Comparison of ENCODE assay signal across 8 mouse cellular contexts in genomic region chr5:131548932-131549563, GRCm38 (mm10).
DNase-seq lines count a peak whose midpoint lies in the region; ATAC-seq and TF ChIP-seq lines count a peak whose summit lies in the region.
"Had no signal": no experiment of that assay in that cellular context is flagged by ENCODE, and none has a peak within 500 bp of the region (broad histone marks: within the 10 kb centered on the region; RNA-seq: fewer than 3 reads in every experiment).

No protein-coding gene starts in this region.

- peaks cover 5% of the 10 kb centered on the region; the same call in 1 of the 2 replicates for H3K4me1 ChIP-seq in lung, embryonic 14.5 days (ENCODE audit: insufficient read depth)
- H3K4me1 ChIP-seq in forebrain, embryonic 14.5 days (ENCODE audit: control insufficient read depth, insufficient read depth, low read length) = peaks cover 17% of the 10 kb centered on the region
- peaks cover 49% of the 10 kb centered on the region for H3K4me1 ChIP-seq in limb, embryonic 12.5 days (replicated peaks)
- H3K4me1 ChIP-seq: liver, embryonic 15.5 days had no signal

- no peaks in the 10 kb centered on the region for H3K9me3 ChIP-seq in lung, embryonic 14.5 days (ENCODE audit: low read depth, low read length)
- no peaks in the 10 kb centered on the region for H3K9me3 ChIP-seq in forebrain, embryonic 14.5 days (replicated peaks; ENCODE audit: control insufficient read depth, low read length)
- H3K9me3 ChIP-seq in limb, embryonic 12.5 days = peaks cover 3% of the 10 kb centered on the region; the same call in 1 of the 2 replicates
- H3K9me3 ChIP-seq: liver, embryonic 15.5 days had no signal

- no peak overlapping the region for H3K27ac ChIP-seq in lung, embryonic 14.5 days (ENCODE audit: low read depth)
- no peak overlapping the region for H3K27ac ChIP-seq in forebrain, embryonic 14.5 days (ENCODE audit: low read depth, low read length)
- 0 out of 2 replicates have a peak overlapping the region, but pooled peaks have one; percentile 23 for H3K27ac ChIP-seq in limb, embryonic 12.5 days
- H3K27ac ChIP-seq: liver, embryonic 15.5 days had no signal

- peak; percentile 58 for ATAC-seq in lung, embryonic 14.5 days (ENCODE audit: insufficient read depth)
- 0 out of 2 replicates have a peak, but pooled peaks have one; percentile 14 for ATAC-seq in forebrain, embryonic 14.5 days
- no peak for ATAC-seq in limb, embryonic 12.5 days (ENCODE audit: insufficient number of reproducible peaks, insufficient read depth, low FRiP score, low TSS enrichment, low read depth)

- 16% methylated on average over 17 of the region's 17 CpGs for whole genome bisulfite sequencing in lung, embryonic 14.5 days
- 18% methylated on average over 17 of the region's 17 CpGs for WGBS in forebrain, embryonic 14.5 days
- 4% methylated on average over 17 of the region's 17 CpGs for WGBS in limb, embryonic 12.5 days

- no peaks in the 10 kb centered on the region for H3K27me3 ChIP-seq in lung, embryonic 14.5 days (ENCODE audit: insufficient read depth, low read length)
- no peaks in the 10 kb centered on the region for H3K27me3 ChIP-seq in forebrain, embryonic 14.5 days (replicated peaks; ENCODE audit: control insufficient read depth, insufficient read depth, low read length)
- no peaks in the 10 kb centered on the region for H3K27me3 ChIP-seq in limb, embryonic 12.5 days
- H3K27me3 ChIP-seq: liver, embryonic 15.5 days had no signal

- no peak overlapping the region for H3K9ac ChIP-seq in lung, embryonic 14.5 days
- 0 out of 2 replicates have a peak overlapping the region, but pooled peaks have one; percentile 21 for H3K9ac ChIP-seq in forebrain, embryonic 14.5 days (ENCODE audit: low read length)
- no peak overlapping the region for H3K9ac ChIP-seq in limb, embryonic 12.5 days (replicated peaks)
- H3K9ac ChIP-seq: liver, embryonic 15.5 days had no signal

- peak overlapping the region; percentile 34; the same call in 1 of the 2 replicates for H3K4me2 ChIP-seq in lung, embryonic 14.5 days
- 0 out of 2 replicates have a peak overlapping the region, but pooled peaks have one; percentile 6 for H3K4me2 ChIP-seq in forebrain, embryonic 14.5 days (ENCODE audit: low read length)
- H3K4me2 ChIP-seq in limb, embryonic 12.5 days = peak overlapping the region; percentile 39
- H3K4me2 ChIP-seq: liver, embryonic 15.5 days had no signal

- TF ChIP-seq CTCF in lung, embryonic 14.5 days (IDR thresholded peaks at IDR 0.05; ENCODE audit: low read depth) = no peak

- H3K36me3 ChIP-seq in lung, embryonic 14.5 days (ENCODE audit: insufficient read depth) = no peaks in the 10 kb centered on the region
- H3K36me3 ChIP-seq in forebrain, embryonic 14.5 days (ENCODE audit: control insufficient read depth, insufficient read depth, low read length) = no peaks in the 10 kb centered on the region
- H3K36me3 ChIP-seq in limb, embryonic 12.5 days = no peaks in the 10 kb centered on the region
- H3K36me3 ChIP-seq: liver, embryonic 15.5 days had no signal

- no peak overlapping the region for H3K4me3 ChIP-seq in lung, embryonic 14.5 days (ENCODE audit: low read depth, low read length)
- H3K4me3 ChIP-seq in forebrain, embryonic 14.5 days (ENCODE audit: low read depth, low read length) = no peak overlapping the region
- H3K4me3 ChIP-seq in limb, embryonic 12.5 days (replicated peaks) = no peak overlapping the region
- H3K4me3 ChIP-seq: liver, embryonic 15.5 days had no signal

- peak; percentile 69 for DNase-seq in lung, embryonic 14.5 days
- no peak for DNase-seq in lung, postnatal 14 days
- peak; percentile 68 for DNase-seq in forebrain, embryonic 14.5 days (ENCODE audit: low spot score)
- peak; percentile 61 for DNase-seq in retina, postnatal 7 days (ENCODE audit: low read depth, low spot score)
- DNase-seq in left cerebral cortex, adult 11 months (ENCODE audit: low spot score) = no peak
- DNase-seq in spleen, postnatal 10 days (ENCODE audit: low spot score in 2 of 2) = no peak

Comparison
In these comparisons a context has a peak if more than half of its experiments do, and no peak if none do; other contexts are left out.
1. DNase-seq: peak in lung, embryonic 14.5 days (single experiment), forebrain, embryonic 14.5 days (single experiment) and retina, postnatal 7 days (single experiment); none in lung, postnatal 14 days (single experiment), left cerebral cortex, adult 11 months (single experiment) and spleen, postnatal 10 days (0 of 2).
2. Peak in every context shown above with its lines, with median percentiles within 50 percentile points of each other: H3K4me2 ChIP-seq.